Mouse (Mus musculus) brain, adult 10 weeks (tissue): ENCODE results near the gene Ccnc. TPM values are rescaled to one million over a fixed set of nuclear protein-coding genes. Genes with fewer than 3 reads are reported as not detected.

Experiments
- polyA plus RNA-seq: library from polyadenylated mRNA; stranded (reverse); fragments of 350-450 nt; fragmentation: Illumina TruSeq; extraction: RNeasy Lipid Tissue Mini Kit (QIAGEN cat#74804); gene quantifications from one replicate; pipeline ENCODE4 v1.2.3, GENCODE M21; 2015; ENCODE audit warnings: low read depth, low replicate concordance

Ccnc gene
- 43.0 TPM for polyA plus RNA-seq

GRCm38 (mm10) chr4:21727615-21728165, at the start of gene Ccnc:
Gene Ccnc, plus strand, starts transcription at chr4:21727701.

DNA sequence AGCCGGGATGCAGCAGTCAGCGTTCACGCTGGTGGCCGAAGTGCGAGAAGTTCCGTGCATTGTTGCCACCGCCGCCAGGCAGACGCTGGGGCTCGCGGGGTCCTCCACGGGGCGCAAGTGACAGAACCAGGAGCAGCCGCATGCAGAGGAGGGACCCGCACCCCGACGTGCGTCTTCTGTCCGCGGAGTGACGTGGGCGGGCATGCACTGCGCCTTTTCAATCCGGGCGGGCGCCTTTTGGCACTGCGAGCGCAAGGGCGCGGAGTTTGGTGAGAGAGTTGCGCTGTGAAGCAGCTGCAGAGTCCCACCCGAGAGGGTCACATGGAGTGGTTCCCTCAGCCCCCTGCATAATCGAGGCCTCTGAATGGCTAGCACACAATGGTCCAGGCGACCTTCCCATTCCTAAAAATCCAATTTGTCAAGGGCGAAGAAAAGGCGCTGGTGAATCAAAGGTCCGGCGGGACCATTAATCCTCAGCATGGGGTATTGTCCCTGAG, 41.9 kb upstream of the Ccnc start, which contains the start of gene Prdm13:
Gene Prdm13, minus strand, starts transcription at position 369 of the 497 bp plus-strand sequence.

GRCm38 (mm10) chr4:21766863-21767304, 39.4 kb downstream of the Ccnc start, which contains the start of the genes Usp45 and Tstd3:
Gene Usp45, plus strand, starts transcription at chr4:21767156.
Gene Tstd3, minus strand, starts transcription at chr4:21767212.

Other genes starting within 250 kb of the Ccnc start
- not detected for gene Prdm13, start 41.7 kb upstream of the Ccnc start, polyA plus RNA-seq
- 29.0 TPM for gene Usp45, start 39.5 kb downstream of the Ccnc start, polyA plus RNA-seq
- 35.6 TPM for gene Tstd3, start 39.5 kb downstream of the Ccnc start, polyA plus RNA-seq
- gene Pnisr, start 119.9 kb downstream of the Ccnc start, polyA plus RNA-seq, result 168 TPM
- gene Coq3, start 152.0 kb downstream of the Ccnc start, polyA plus RNA-seq, result 19.8 TPM
- gene Faxc, start 203.6 kb downstream of the Ccnc start, polyA plus RNA-seq, result 32.5 TPM